In genomic region chr3:96497451-96498028, GRCm38 (mm10) we compare ENCODE assay signal across 8 mouse cellular contexts. TPM values are rescaled to one million over a fixed set of nuclear protein-coding genes. Genes with fewer than 3 reads are reported as not detected.
DNase-seq lines count a peak whose midpoint lies in the region; ATAC-seq and TF ChIP-seq lines count a peak whose summit lies in the region.

No protein-coding gene starts in this region.

- peak; percentile 76 for DNase-seq in c-Kit-positive CD71-positive TER-119-positive erythroid progenitor cells, embryonic 14.5 days (ENCODE audit: low spot score)
- peak; percentile 80 to 83 for DNase-seq in heart, postnatal 10 days
- peak; percentile 84 for DNase-seq in layer of hippocampus, adult 11-12 months (ENCODE audit: low spot score)
- peak; percentile 83 for DNase-seq in liver, postnatal 0 days
- DNase-seq in testis, postnatal 14 days (ENCODE audit: low spot score), result peak; percentile 75

- H3K9ac ChIP-seq in forebrain, embryonic 12.5 days, result peak overlapping the region; percentile 57
- H3K9ac ChIP-seq in liver, postnatal 0 days (replicated peaks), result peak overlapping the region; percentile 62
- H3K9ac ChIP-seq in neural tube, embryonic 15.5 days (replicated peaks), result peak overlapping the region; percentile 51

- no peaks in the 10 kb centered on the region for H3K36me3 ChIP-seq in E14TG2a.4 (ENCODE audit: insufficient read depth, low read length)
- no peaks in the 10 kb centered on the region for H3K36me3 ChIP-seq in forebrain, embryonic 12.5 days (replicated peaks)
- H3K36me3 ChIP-seq in liver, postnatal 0 days (replicated peaks; ENCODE audit: insufficient read depth, low read length), result no peaks in the 10 kb centered on the region
- no peaks in the 10 kb centered on the region for H3K36me3 ChIP-seq in neural tube, embryonic 15.5 days

- intact Hi-C loops in heart, postnatal 10 days (cut with DNase I), result no loop called here

- no peaks in the 10 kb centered on the region for H3K27me3 ChIP-seq in E14TG2a.4 (ENCODE audit: insufficient read depth, low read length)
- peaks cover 8% of the 10 kb centered on the region; the same call in 1 of the 2 replicates for H3K27me3 ChIP-seq in forebrain, embryonic 12.5 days
- no peaks in the 10 kb centered on the region for H3K27me3 ChIP-seq in liver, postnatal 0 days (ENCODE audit: insufficient read depth, low read length)
- no peaks in the 10 kb centered on the region for H3K27me3 ChIP-seq in neural tube, embryonic 15.5 days (replicated peaks)

- peak overlapping the region; percentile 80 for H3K4me3 ChIP-seq in E14TG2a.4 (replicated peaks; ENCODE audit: low read length)
- H3K4me3 ChIP-seq in forebrain, embryonic 12.5 days (replicated peaks), result peak overlapping the region; percentile 53
- peak overlapping the region; percentile 51 for H3K4me3 ChIP-seq in liver, postnatal 0 days (ENCODE audit: low read depth, low read length)
- H3K4me3 ChIP-seq in neural tube, embryonic 15.5 days (replicated peaks), result peak overlapping the region; percentile 54

- peak; percentile 10; the same call in 1 of the 2 replicates for ATAC-seq in forebrain, embryonic 12.5 days (ENCODE audit: low FRiP score)
- peak; percentile 33 for ATAC-seq in liver, postnatal 0 days
- ATAC-seq in neural tube, embryonic 15.5 days (ENCODE audit: low FRiP score), result no peak

- TF ChIP-seq CTCF in E14TG2a.4 (conservative IDR thresholded peaks at IDR 0.05; ENCODE audit: low read length), result peak; percentile 38
- TF ChIP-seq CTCF in liver, postnatal 0 days (IDR thresholded peaks at IDR 0.05; ENCODE audit: low read depth), result peak; percentile 80

- H3K4me1 ChIP-seq in E14TG2a.4 (replicated peaks; ENCODE audit: low read depth, low read length), result peaks cover 40% of the 10 kb centered on the region
- peaks cover 3% of the 10 kb centered on the region for H3K4me1 ChIP-seq in forebrain, embryonic 12.5 days
- peaks cover 6% of the 10 kb centered on the region for H3K4me1 ChIP-seq in liver, postnatal 0 days (ENCODE audit: insufficient read depth)
- H3K4me1 ChIP-seq in neural tube, embryonic 15.5 days, result peaks cover 24% of the 10 kb centered on the region

- no peak for TF ChIP-seq EP300 in liver, postnatal 0 days (IDR thresholded peaks at IDR 0.05; ENCODE audit: low read depth)

- peak overlapping the region; percentile 87 for H3K4me2 ChIP-seq in forebrain, embryonic 12.5 days
- H3K4me2 ChIP-seq in liver, postnatal 0 days (ENCODE audit: low read depth, low read length), result peak overlapping the region; percentile 78
- H3K4me2 ChIP-seq in neural tube, embryonic 15.5 days, result peak overlapping the region; percentile 92

- no peak overlapping the region for H3K27ac ChIP-seq in forebrain, embryonic 12.5 days
- peak overlapping the region; percentile 46 for H3K27ac ChIP-seq in liver, postnatal 0 days (ENCODE audit: low read depth)
- H3K27ac ChIP-seq in neural tube, embryonic 15.5 days (replicated peaks), result peak overlapping the region; percentile 51; the same call in 1 of the 2 replicates

- H3K9me3 ChIP-seq in E14TG2a.4 (ENCODE audit: low read length), result no peaks in the 10 kb centered on the region
- H3K9me3 ChIP-seq in forebrain, embryonic 12.5 days, result no peaks in the 10 kb centered on the region
- H3K9me3 ChIP-seq in liver, postnatal 0 days (ENCODE audit: low read length), result no peaks in the 10 kb centered on the region
- no peaks in the 10 kb centered on the region for H3K9me3 ChIP-seq in neural tube, embryonic 15.5 days (replicated peaks)

- WGBS in forebrain, embryonic 12.5 days, result under 1% methylated on average over 19 of the region's 19 CpGs
- under 1% methylated on average over 19 of the region's 19 CpGs for WGBS in liver, postnatal 0 days (ENCODE audit: insufficient replicate concordance)
- WGBS in neural tube, embryonic 15.5 days, result 1% methylated on average over 19 of the region's 19 CpGs

RNA-seq across cellular contexts. Expression of gene Hfe2, which starts 27.4 kb away (rescaled TPM):
- 0.54 and 0.84 TPM in 2 replicates for polyA plus RNA-seq in forebrain, embryonic 12.5 days (2016; fragmentation: Nextera tagmentation; extraction: Ambion mirVana)
- 100 to 1,000 TPM; 149 to 172 TPM for total RNA-seq in heart, postnatal 10 days (2021)
- 19.2 and 21.8 TPM in 2 replicates for polyA plus RNA-seq in liver, postnatal 0 days (2015; fragmentation: Nextera tagmentation; extraction: Ambion mirVana)
- 2.4 and 3.0 TPM in 2 replicates for polyA plus RNA-seq in neural tube, embryonic 15.5 days (2015; fragmentation: Nextera tagmentation; extraction: Ambion mirVana)

RNA-seq across cellular contexts. Expression of gene BC107364, which starts 45.4 kb away (rescaled TPM):
- not detected in 2 replicates for polyA plus RNA-seq in forebrain, embryonic 12.5 days (2016; fragmentation: Nextera tagmentation; extraction: Ambion mirVana)
- total RNA-seq in heart, postnatal 10 days (2021), result not detected
- polyA plus RNA-seq in liver, postnatal 0 days (2015; fragmentation: Nextera tagmentation; extraction: Ambion mirVana), result not detected in 2 replicates
- polyA plus RNA-seq in neural tube, embryonic 15.5 days (2015; fragmentation: Nextera tagmentation; extraction: Ambion mirVana), result not detected in 2 replicates
